Mouse (Mus musculus) frontal cortex, adult 2 months (tissue): ENCODE data around the gene Gid8. TPM values are rescaled to one million over a fixed set of nuclear protein-coding genes. Genes with fewer than 3 reads are reported as not detected.

ENCODE experiments used
- DNase-seq, 2 experiments: peaks; one replicate each; pipeline ENCODE4 v3.0.0; 2022; ENCODE audit warnings: low spot score in 1 of 2; ENCODE audit errors: extremely low spot score in 1 of 2
- polyA plus RNA-seq: library from polyadenylated mRNA; depleted of rRNA; stranded (reverse); fragments of >200 nt; gene quantifications from 2 replicates; pipeline ENCODE4 v1.2.3, GENCODE M21; 2012; rRNA removed

The Gid8 gene
- 57.0 and 57.7 TPM in 2 replicates for polyA plus RNA-seq

DNA sequence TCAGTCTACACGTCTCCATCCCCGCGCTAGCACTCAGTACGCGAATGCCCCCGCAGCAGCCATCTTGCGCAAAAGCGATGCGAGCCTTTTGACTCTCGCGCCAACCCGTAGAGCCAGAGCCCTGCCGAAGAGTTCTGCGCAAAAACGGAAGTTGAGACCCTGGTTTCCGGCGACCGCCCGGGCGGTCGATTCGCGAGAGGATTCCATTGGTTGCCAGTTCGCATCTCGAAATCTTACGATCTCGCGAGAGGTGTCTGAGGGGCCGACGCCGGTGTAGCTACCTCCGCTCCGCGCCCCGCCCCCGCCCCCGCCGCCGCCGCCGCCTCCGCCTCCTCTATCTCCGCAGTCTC lies at the start of gene Gid8, which contains the start of gene Dido1:
TSS of gene Gid8 (plus strand) at position 195 of the 350 bp plus-strand sequence.
TSS of gene Dido1 (minus strand) at position 77 of the 350 bp plus-strand sequence.
- peak; percentile 88 to 98 for DNase-seq

DNA sequence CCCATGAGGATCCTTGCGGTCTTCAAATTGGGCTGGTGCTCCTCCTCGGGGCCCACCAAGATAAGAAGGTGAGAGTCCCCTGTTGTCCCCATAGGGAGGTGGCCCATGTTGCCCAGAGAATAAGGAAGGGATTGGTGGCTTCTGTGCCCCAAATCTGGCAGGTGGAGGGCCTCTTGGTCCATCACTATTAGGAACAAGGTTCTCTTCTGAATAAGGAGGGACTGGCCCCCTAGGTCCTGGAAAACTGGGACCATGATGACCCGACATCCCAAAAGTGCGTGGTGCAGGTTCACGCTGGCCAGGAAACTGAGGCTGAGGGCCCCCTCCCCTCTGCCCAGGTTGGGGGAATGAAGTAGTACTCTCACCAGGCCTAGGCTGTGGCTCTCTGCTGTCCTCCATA lies 49.4 kb upstream of the Gid8 start:
- no peak for DNase-seq

DNA sequence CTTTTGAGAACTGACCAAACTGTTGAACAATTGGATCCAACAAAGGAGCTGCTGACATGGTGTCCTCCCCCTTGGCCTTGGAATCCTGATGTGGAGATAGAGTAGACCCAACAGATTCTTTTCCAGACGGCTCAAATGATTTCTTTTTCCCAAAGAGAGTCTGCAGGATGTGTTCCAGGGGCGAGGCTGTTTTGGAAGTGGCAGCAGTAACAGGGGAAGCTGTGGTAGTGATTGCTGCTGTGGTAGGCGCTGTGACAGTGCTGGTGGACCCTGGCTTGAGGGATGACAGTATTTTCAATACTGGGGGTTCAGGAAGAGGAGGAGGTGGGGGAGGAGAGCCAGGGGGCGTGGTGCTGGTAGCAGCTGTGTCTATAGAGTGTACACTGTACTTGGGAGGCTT lies 47.9 kb upstream of the Gid8 start:
- DNase-seq, result no peak

DNA sequence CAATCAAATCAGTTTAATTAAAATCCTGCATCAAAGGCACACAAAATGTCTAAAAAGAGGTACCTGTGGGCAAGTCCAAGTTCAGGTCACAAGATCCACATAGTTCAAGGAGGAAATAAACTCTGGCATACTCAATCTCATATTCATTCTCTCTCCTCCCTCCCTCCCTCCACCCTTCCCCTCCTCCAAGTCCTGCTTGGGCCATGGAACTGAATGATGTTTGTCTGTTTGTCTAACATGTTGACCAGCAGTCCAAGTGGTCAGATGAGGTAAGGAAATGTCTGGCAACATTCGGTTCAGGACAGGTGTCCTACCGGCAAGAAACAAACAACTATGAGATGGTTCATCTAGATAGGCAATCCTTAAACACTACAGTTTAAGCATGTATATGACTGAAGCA lies 33.2 kb upstream of the Gid8 start:
- no peak for DNase-seq

DNA sequence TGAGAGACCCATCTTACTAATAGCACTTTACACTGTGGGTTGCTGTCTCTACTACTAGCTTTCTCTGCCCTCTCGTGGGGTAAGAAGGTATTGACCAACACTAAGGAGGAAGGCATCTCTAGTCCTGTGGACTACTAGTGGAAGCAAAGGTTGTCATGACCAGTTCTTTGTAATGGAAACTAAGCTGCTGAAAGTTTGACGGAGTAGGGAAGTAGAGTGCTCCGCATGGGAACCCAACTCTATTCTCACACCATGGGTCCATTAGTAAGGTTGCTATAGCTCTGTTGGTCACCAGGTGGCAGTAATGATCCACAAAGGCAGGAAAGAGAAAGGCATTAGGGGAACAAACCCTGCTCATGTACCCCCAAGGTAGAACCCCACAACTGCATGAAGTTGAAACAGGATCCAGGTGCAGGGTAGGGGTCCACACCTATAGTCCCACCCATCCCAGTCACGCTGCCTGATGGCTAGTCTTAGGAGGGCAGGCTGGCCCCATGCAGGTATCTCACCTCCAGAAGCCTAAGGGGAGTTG lies 31.2 kb upstream of the Gid8 start:
- peak; percentile 50 to 85 for DNase-seq

DNA sequence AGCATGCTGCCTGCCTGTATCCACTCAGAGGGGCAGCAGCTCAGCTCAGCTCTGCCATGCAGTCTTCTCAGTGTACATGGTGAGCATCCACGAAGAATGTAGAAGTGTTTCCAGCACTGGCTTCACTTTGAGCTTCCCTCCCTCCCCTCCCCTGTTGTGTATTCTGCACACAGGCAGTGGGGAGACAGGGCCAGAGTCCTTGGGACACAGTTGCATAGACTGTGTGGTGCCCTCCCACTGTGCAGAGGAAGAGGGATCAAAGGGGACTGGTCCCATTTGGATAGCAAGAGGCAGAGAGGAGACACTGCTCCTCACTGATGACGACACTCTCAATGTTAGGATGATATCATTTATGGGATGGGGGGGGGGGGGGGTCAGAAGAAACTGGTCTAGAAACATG lies 28.7 kb upstream of the Gid8 start:
- no peak for DNase-seq

DNA sequence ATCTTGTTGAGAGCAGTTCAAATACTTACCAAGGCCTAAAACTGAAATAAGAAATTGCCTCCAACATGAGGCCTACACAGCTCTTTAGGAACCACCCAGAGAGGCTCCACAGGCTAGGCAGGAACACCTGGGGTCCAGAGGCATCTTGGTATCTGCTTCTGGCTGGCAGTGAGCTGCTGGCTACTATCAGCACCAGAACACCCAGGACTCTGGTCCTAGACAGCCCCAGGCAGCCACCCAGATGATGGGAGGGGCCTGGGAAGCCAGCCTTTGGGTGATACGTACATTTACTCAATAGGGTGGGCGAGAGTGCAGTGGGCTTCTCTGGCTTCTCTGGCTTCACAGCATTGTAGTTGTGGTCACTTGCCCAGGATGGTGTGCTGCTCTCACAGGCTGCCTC lies 26.4 kb upstream of the Gid8 start:
- no peak for DNase-seq

DNA sequence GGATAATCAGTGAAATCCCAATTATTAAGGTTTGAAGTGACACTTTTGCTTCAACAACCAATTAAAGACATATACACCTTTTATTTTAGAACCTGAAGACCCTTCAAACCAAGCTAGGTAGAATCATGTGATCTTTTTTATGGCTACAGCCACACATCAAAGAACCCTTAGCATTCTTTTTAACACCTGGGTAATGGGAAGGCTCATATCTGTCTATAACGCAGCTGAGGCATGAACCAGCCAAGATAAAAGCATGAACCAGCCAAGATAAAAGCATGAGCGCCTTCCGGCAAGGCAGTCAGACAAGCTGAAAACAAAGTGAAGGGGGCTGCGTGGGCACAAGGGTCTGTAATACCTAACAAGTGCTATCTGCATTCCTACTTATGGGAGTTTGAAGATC lies 25.9 kb upstream of the Gid8 start:
- DNase-seq, result no peak

DNA sequence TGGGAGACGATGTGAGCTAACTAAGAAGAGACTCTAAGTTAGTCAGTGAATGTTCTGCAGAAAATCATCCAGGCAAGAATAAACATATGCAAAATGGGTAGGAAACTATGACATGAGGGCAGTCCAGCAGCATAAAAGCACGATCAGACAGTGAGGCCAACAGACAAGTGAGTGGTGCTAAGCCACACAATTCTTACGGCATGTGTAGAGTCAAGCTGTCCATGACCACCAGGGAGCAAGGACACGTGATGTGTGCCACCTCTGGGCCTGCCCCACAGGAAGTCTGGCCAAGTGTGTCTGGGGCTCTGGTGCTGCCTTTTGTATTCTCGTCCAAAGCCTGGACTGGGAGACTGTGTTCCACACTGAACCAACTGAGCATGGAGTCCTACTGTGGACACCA lies 20.1 kb upstream of the Gid8 start:
- no peak for DNase-seq

DNA sequence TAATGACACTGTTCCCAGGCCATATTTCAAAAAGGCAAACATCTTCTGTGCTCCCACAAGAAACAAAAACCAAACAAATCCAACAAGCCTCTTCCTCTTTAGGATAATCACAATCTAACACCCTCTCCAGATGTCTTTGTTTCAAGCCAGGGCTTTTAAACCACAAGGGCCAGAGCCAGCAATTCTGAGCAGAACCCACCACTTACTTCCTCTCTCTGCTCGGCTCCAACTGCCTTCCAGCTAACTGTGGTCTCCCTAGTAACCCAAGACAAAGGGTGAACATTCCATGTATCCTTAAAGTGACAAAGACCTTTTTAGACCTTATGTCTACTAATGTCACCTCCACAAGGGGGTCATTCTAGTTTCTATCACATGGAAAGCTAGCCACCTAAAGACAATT lies 17.3 kb upstream of the Gid8 start:
- DNase-seq, result peak in 1 of 2 experiments; percentile 35

DNA sequence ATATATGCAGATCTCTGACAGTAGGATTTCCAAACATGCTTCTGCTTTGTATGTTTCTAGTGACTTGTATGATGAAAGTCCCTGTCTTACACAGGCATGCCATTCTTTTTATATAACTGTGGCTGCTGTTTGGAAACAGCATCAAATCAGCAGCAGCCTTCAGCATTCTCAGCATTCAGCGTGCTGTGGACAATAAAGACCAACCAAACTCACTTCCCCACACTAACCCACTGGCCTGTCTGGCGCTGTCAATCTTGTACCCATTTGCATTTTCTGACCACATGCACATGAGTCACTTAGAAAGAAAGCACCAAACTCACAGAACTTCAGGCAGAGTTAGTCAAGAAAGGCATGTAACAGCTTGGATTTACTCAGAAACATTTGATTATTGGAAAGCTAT lies 14.7 kb upstream of the Gid8 start:
- no peak for DNase-seq

DNA sequence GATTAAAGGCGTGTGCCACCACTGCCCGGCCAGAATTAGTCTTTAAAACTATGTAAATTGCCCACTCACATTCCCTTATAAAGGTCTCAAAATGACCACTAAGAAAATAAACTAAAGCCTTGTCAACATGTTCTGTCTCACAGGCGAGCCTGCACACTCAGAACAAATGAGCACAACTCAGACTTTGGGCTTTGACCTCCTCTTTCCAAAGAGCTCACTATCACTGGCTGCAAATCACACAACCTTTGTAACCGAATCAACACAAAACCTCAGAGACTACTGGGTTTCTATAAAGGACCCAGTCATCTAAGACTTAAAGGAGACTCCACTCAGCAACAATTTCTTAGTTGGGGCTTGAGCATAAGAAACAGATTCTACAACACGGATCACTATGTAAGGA lies 9.5 kb upstream of the Gid8 start:
- no peak for DNase-seq

DNA sequence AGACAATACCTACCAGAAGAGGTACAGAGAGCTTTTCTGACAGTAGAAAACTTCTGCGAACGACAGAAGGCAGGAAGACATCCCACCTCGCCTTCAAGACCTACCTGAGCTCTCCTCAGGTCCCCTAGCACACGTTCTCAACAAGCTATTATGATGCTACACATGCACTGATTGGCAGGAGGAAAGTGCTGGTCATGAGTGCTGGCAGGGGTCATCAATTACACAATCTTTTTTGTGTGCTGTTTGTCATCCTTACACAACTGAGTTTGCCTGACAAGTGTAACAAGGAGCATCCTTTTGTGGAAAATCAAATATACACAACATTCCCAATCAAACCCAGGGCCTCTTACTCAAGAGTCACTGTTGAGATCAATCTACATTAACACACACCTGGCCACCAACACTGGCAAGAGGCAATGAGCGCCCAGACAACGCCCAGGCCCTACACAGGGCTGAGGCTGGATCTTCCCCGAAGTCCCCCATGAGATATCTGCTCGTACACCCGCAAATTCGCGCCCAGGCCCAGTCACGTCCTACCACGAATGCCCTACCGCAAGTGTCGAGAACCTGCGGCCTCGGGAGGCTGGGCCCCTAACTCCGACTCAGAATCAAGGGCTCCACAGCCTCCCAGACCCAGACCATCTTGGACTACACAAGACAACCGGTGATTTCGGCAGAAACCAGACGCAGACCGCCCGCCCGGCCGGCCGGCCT lies 8.7 kb upstream of the Gid8 start:
- peak in 1 of 2 experiments; percentile 29 for DNase-seq

DNA sequence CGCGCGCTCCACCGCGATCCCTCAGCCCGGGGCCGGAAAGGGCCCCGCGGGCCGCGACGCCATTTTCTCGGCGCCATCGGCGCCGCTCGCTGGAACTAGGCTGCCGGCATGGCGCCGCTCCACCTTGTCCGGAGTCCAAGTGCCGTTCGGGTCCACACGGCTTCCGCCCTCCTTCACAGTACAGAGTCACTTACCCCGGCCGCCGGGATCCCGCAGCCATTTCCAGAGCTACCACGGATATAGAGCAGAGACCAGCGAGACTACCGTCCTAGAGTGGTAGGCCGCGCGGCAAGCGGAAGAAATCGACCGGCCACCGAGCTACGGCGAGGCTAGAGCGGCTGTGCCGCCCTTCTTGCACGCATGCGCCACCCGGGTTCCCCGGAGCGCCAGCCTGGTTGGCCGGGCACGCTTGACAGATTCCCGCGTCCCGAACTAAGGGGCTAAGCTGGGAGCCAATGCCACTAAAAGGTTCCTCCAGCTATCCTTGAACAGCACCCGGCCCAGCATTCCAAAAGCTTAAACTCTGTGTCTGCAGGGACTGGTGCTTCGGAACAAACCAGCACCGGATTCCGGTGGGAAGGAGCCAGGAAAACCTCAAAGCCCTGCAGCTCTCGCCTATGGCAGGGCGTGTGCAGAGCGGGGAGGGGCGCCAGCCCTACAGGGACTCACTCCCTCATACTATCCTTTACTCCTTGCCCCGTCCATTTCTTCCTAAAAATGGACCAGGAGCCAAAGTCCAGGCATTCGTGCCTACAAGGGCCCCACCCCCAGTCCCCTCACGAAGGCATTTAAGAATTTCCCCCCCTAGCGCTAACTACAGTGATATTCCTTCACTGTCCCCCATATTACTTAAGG lies 7.9 kb upstream of the Gid8 start:
- DNase-seq, result peak; percentile 79 to 91

DNA sequence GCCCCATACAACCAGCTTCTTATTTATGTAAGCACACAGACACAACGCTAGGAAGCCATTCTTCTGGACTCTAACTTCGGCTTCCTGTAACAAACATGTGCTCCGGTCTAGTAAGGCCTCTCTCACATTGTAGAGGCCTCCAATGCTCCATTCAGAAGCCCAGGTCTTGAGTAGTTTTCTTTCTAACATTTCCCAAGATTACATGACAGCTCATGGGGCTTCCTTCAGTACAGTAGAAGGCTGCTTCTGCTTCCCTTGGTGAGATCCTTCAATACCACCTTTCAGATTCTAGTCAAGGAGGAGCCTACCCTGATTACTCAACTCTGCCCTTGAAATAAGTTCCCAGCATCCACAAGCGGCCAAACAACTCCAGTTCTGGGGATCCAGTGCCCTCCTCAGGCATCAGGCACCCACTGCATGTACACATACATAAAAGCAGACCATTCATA lies 7.2 kb upstream of the Gid8 start:
- no peak for DNase-seq

DNA sequence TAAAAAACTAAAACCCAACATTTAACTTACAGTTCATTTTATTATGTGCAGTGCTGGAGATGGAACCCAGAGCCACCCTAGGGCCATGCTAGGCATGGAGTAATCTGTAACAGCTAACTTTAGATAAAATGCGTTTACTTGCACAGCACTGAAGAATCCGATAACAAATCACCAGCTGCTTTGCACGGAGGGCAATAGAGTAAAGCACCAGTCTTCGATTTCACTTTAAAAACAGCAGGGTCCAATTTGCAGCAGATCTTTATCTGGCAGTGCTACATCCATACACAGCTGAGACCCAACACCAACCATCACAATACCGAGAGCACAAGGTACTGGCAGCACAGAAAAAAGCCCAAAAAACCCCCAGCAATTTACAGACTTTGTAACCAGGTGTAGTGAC lies 6.7 kb upstream of the Gid8 start:
- DNase-seq, result no peak

DNA sequence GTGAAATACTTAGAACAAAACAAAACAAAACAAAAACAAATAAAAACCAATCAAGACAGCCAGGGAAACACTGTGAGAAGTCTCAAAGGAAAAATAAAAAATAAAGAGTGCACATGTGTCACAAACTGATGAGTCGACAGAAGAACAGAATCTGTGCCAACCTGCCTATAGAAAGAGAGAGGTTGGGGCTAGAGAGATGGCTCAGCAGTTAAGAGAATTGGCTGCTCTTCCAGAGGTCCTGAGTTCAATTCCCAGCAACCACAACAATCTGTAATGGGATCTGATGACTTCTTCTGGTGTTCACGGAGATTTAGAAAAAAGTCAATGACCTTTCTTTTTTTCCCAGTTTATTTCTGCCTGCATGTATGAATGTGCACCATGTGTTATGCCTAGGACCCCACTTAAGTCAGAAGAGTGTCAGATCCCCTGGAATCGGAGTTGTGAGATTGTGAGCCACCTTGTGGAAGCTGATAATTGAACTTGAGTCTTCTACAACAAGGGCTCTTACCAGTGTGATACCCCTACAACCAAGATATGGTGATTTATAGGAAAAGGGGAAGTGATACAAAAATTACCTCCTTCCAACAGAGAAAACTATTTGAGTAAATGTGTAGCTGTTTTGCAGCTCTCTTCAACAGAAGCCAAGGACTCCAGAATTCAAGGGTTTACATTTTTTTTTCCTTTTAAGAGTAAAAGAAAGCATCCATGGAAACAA lies 6.1 kb upstream of the Gid8 start:
- no peak for DNase-seq

DNA sequence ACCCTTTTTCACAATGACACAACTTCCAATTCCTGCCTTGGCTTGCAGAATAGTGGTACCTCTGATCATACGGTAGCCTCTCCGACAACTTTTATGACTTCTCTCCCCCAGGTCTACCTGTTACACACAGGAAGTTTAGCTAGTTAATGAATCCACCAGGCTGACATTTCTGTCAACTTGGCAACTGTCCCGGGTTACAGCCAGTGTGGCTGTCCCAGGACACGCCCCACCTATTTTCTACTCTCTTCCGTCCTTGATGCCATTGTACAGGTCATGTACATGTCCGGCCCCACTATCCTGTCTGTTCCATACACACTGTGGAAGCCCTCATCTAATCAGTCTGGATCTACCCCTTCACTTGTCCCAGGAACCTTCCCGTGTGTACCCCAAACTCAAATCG lies 5.3 kb upstream of the Gid8 start:
- DNase-seq, result no peak

DNA sequence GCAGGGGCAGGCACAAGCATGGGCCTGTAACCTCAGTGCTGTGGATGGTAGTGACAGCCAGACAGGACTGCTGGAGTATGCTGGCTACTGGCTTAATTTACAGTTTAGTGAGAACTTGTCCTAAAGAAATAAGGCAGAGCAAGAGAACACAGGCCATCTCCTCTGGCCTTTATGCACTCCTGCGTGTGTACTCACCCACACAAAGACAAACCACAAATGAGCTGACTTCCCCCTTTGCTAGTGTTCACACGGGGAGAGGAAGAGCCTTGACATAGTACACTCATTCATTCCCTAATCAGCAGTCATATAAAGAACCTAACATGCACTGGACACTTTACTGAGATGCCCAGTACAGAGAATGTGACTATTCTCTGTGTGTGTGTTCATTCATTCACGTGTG lies 4.9 kb upstream of the Gid8 start:
- DNase-seq, result no peak

DNA sequence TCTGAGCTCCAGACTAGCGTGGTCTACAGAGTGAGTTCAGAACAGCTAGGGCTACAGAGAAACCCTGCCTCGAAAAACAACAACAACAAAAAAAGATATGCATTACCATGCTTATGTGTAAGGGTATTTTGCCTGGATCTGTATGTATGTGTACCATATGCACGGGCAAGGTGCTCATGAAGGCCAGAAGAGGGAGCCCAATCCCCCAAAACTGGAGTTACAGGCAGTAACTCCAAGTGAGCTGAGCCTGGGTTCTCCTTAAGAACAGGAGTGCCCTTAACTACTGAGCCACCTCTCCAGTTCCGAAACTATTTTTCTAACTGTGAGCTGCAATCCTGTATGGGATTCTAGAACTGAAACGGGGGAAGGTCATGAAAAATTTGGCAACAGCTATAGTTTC lies 3.9 kb upstream of the Gid8 start:
- DNase-seq, result no peak
